In the genomic region with DNA sequence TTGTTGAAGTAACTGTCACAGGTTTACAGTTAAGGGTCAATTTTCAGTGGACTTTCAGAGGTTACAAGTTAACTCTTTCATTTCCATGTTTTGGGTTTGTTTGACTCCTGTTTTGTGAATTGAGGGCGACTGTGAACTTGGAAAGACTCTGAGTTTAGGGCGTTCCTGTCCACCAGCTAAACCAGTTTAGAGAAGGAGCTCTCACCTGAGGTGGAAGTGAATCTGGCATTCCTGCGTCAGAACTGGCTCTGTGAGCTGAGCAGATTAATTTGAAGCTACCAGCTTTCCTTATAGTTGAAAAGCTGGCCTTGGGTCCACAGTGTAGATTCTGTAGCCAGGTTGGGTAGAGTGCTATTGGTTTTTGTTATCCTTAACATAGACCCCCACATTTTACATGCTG, we compare ENCODE assay signal across 10 mouse cellular contexts. TPM values are rescaled to one million over a fixed set of nuclear protein-coding genes. Genes with fewer than 3 reads are reported as not detected.
DNase-seq lines count a peak whose midpoint lies in the region; ATAC-seq and TF ChIP-seq lines count a peak whose summit lies in the region.
"Had no signal": no experiment of that assay in that cellular context is flagged by ENCODE, and none has a peak within 500 bp of the region (broad histone marks: within the 10 kb centered on the region; RNA-seq: fewer than 3 reads in every experiment).

No protein-coding gene starts in this region.

- H3K36me3 ChIP-seq in heart, embryonic 11.5 days (ENCODE audit: control insufficient read depth, insufficient read depth, low read length), result no peaks in the 10 kb centered on the region
- peaks cover 42% of the 10 kb centered on the region for H3K36me3 ChIP-seq in G1E (replicated peaks)
- H3K36me3 ChIP-seq in hindbrain, embryonic 13.5 days, result no peaks in the 10 kb centered on the region
- H3K36me3 ChIP-seq: heart, embryonic 15.5 days had no signal

- no peak overlapping the region for H3K27ac ChIP-seq in heart, embryonic 11.5 days (ENCODE audit: low read depth, low read length)
- H3K27ac ChIP-seq in hindbrain, embryonic 13.5 days, result no peak overlapping the region
- H3K27ac ChIP-seq: heart, embryonic 15.5 days had no signal

- no peak for DNase-seq in heart, postnatal 4 days
- no peak for DNase-seq in G1E (ENCODE audit: low spot score)
- DNase-seq in lung, postnatal 25 days (ENCODE audit: low spot score), result peak; percentile 29
- no peak for DNase-seq in adrenal gland, adult 2 months
- DNase-seq in ovary, postnatal 14 days (ENCODE audit: low spot score), result no peak
- DNase-seq in frontal cortex, postnatal 10 days (ENCODE audit: low spot score in 2 of 2), result no peak
- DNase-seq: adrenal gland, postnatal 10 days had no signal

- peak overlapping the region; percentile 81 for H3K4me2 ChIP-seq in heart, embryonic 11.5 days
- H3K4me2 ChIP-seq in hindbrain, embryonic 13.5 days, result peak overlapping the region; percentile 81

- 78% methylated on average over 3 of the region's 3 CpGs for WGBS in heart, embryonic 11.5 days (ENCODE audit: insufficient replicate concordance)
- 72% methylated on average over 3 of the region's 3 CpGs for WGBS in hindbrain, embryonic 13.5 days

- H3K4me3 ChIP-seq in heart, embryonic 11.5 days (ENCODE audit: low read depth, low read length), result no peak overlapping the region
- peak overlapping the region; percentile 5; the same call in 1 of the 2 replicates for H3K4me3 ChIP-seq in G1E (ENCODE audit: low read depth, low read length)
- no peak overlapping the region for H3K4me3 ChIP-seq in hindbrain, embryonic 13.5 days

- no peak for ATAC-seq in heart, embryonic 11.5 days (replicated peaks; ENCODE audit: insufficient number of reproducible peaks, low FRiP score, low TSS enrichment)
- no peak for ATAC-seq in G1E (ENCODE audit: extremely low read depth, insufficient number of reproducible peaks, low FRiP score, poor library complexity, severe bottlenecking)
- no peak for ATAC-seq in hindbrain, embryonic 13.5 days (ENCODE audit: low FRiP score)

- H3K4me1 ChIP-seq in heart, embryonic 11.5 days (ENCODE audit: control insufficient read depth, insufficient read depth, low read length), result peaks cover 52% of the 10 kb centered on the region
- peaks cover 71% of the 10 kb centered on the region for H3K4me1 ChIP-seq in G1E (ENCODE audit: insufficient read depth, low read depth, low read length)
- H3K4me1 ChIP-seq in hindbrain, embryonic 13.5 days (replicated peaks), result peaks cover 60% of the 10 kb centered on the region

- TF ChIP-seq CTCF in G1E (IDR thresholded peaks at IDR 0.05; ENCODE audit: low read depth, low read length), result no peak

- no peaks in the 10 kb centered on the region for H3K27me3 ChIP-seq in heart, embryonic 11.5 days (ENCODE audit: control insufficient read depth, insufficient read depth, low read length)
- H3K27me3 ChIP-seq in G1E (ENCODE audit: insufficient read depth, low read length), result no peaks in the 10 kb centered on the region
- H3K27me3 ChIP-seq in hindbrain, embryonic 13.5 days, result peaks cover 3% of the 10 kb centered on the region; the same call in 1 of the 2 replicates
- H3K27me3 ChIP-seq: heart, embryonic 15.5 days had no signal

- H3K9me3 ChIP-seq in heart, embryonic 11.5 days (replicated peaks; ENCODE audit: control insufficient read depth, low read length), result no peaks in the 10 kb centered on the region
- peaks cover under 1% of the 10 kb centered on the region; the same call in 1 of the 2 replicates for H3K9me3 ChIP-seq in G1E (replicated peaks)
- no peaks in the 10 kb centered on the region for H3K9me3 ChIP-seq in hindbrain, embryonic 13.5 days
- H3K9me3 ChIP-seq: heart, embryonic 15.5 days had no signal

- H3K9ac ChIP-seq in heart, embryonic 11.5 days (ENCODE audit: low read depth, low read length), result no peak overlapping the region
- peak overlapping the region; percentile 19; the same call in 1 of the 2 replicates for H3K9ac ChIP-seq in hindbrain, embryonic 13.5 days

RNA-seq across cellular contexts. Expression of a gene that starts 2.5 kb away (rescaled TPM):
- 6.4 TPM in 1 of 2 replicates, not detected in the other for polyA plus RNA-seq in heart, embryonic 11.5 days (2014; fragmentation: Nextera tagmentation; extraction: Ambion mirVana)
- total RNA-seq in heart, postnatal 4 days (2021), result 1 to 10 TPM in 1 of 2 experiments, not detected in 1; 5.8 TPM
- not detected in 2 replicates for total RNA-seq in G1E (2014; fragmentation: Nextera tagmentation)
- 0.05 TPM in 1 of 2 replicates, not detected in the other for total RNA-seq in G1E (2017)
- polyA plus RNA-seq in G1E (2012), result 0.02 TPM in 2 replicates
- polyA plus RNA-seq in hindbrain, embryonic 13.5 days (2015; fragmentation: Nextera tagmentation; extraction: Ambion mirVana), result 1.9 and 4.1 TPM in 2 replicates
- total RNA-seq in adrenal gland, adult 2 months (2021), result 1 to 10 TPM; 5.9 to 9.9 TPM
- polyA plus RNA-seq in adrenal gland, adult 2 months (2012; rRNA removed), result 43.6 and 50.1 TPM in 2 replicates
- polyA plus RNA-seq: heart, embryonic 15.5 days had no signal

RNA-seq across cellular contexts. Expression of a gene that starts 3.0 kb away (rescaled TPM):
- 99.2 and 104 TPM in 2 replicates for polyA plus RNA-seq in heart, embryonic 11.5 days (2014; fragmentation: Nextera tagmentation; extraction: Ambion mirVana)
- total RNA-seq in heart, postnatal 4 days (2021), result 10 to 100 TPM; 80.8 to 86.6 TPM
- 108 and 110 TPM in 2 replicates for total RNA-seq in G1E (2014; fragmentation: Nextera tagmentation)
- 42.7 and 49.3 TPM in 2 replicates for total RNA-seq in G1E (2017)
- 45.2 and 61.0 TPM in 2 replicates for polyA plus RNA-seq in G1E (2012)
- polyA plus RNA-seq in hindbrain, embryonic 13.5 days (2015; fragmentation: Nextera tagmentation; extraction: Ambion mirVana), result 123 and 126 TPM in 2 replicates
- 100 to 1,000 TPM in 1 of 2 experiments, 10 to 100 TPM in 1; 93.9 to 133 TPM for total RNA-seq in adrenal gland, adult 2 months (2021)
- polyA plus RNA-seq in adrenal gland, adult 2 months (2012; rRNA removed), result 64.7 and 96.5 TPM in 2 replicates

RNA-seq across cellular contexts. Expression of a gene that starts 51.1 kb away (rescaled TPM):
- polyA plus RNA-seq in heart, embryonic 11.5 days (2014; fragmentation: Nextera tagmentation; extraction: Ambion mirVana), result 8.6 and 8.9 TPM in 2 replicates
- 1 to 10 TPM; 4.7 to 4.8 TPM for total RNA-seq in heart, postnatal 4 days (2021)
- total RNA-seq in G1E (2014; fragmentation: Nextera tagmentation), result 3.9 and 4.0 TPM in 2 replicates
- 8.7 and 9.6 TPM in 2 replicates for total RNA-seq in G1E (2017)
- polyA plus RNA-seq in G1E (2012), result 7.3 and 8.0 TPM in 2 replicates
- 14.6 and 14.8 TPM in 2 replicates for polyA plus RNA-seq in hindbrain, embryonic 13.5 days (2015; fragmentation: Nextera tagmentation; extraction: Ambion mirVana)
- 10 to 100 TPM in 1 of 2 experiments, 1 to 10 TPM in 1; 4.3 to 11.3 TPM for total RNA-seq in adrenal gland, adult 2 months (2021)
- 19.8 and 25.5 TPM in 2 replicates for polyA plus RNA-seq in adrenal gland, adult 2 months (2012; rRNA removed)
